Mouse (Mus musculus) naive thymus-derived CD4-positive, alpha-beta T cell, adult 2 months (primary cell): Measurements from ENCODE around the gene Klrb1c.
A peak's percentile ranks its signal among the peaks of the same experiment; 100 is the strongest.
"Not testable (repeated sequence)": the region's sequence is repeated elsewhere in the genome, so short reads cannot be mapped to it uniquely, and the experiment has no call there.

Experiments
- DNase-seq: peaks from one replicate; pipeline ENCODE4 v3.0.0-alpha.2; 2011; ENCODE audit warnings: low read depth

Gene Klrb1c

DNA sequence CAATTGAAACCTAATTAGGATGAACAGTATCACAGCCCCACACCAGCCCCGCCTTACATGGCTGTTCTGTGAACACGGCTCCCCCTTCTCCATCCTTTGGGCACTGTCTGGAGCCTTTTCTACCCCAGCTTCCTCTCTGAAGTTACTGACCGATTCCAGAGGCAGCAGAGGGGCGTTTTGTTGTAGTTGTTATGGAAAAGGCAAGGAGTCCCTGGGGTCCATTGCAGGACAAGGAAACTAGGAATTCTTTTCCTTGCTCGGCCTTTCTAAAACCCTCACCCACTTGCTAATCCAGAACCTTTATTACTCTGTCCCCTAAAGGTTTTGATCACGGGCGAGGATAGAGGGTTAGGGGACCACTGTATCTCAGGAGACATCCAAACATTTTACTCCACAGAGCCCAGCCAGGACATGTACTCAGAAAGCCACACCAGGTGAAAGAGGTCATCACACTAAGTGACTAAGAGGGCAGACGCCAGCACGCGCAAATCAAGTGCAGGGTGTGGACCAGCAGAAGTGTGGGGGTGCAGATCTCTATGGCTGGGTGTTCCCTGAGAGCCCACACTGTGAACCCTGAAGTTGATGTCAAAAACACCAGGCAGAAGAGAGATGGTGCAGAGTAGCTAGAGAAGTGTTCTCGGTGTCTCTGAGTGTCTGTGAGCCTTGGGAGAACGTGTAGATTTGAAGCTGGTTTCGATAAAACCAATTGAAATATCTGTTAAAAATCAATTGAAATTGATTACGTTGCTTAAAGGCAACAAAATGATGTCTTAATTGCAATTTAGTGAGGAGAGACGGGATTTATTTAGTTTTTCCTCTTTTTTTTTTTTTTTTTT lies 9.1 kb upstream of the Klrb1c start:
- peak; percentile 59 for DNase-seq

DNA sequence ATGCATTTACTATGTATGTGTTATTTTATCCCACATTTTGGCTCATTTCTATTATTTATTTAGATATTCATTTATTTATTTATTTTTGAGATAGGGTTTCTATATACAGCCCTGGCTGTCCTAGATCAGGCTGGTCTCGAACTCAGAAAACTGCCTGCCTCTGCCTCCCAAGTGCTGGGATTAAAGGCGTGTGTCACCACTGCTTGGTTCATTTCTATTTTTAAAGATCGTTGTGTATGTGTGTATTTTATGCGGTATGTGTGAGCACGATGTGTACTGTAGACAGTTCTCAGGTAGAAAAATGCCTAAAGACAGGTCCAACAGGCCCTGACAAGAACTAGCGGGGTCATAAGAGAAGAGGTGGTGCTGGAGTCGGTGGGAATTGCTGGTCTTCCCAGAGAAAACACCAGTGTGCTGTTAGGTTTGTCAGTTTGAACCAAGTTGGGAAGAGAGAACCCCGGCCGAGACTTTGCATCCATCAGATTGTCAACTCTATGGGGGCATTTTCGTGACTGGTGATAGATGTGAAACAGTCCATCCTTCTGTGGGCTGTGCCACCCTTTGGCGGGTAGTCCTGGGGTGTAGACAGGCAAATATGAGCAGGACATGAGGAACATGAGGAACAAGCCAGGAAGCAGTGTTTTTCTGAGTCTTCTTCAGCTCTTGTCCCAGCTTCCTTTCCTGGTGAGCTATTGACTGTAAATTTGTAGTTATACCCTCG lies 8.3 kb upstream of the Klrb1c start:
- no peak for DNase-seq

DNA sequence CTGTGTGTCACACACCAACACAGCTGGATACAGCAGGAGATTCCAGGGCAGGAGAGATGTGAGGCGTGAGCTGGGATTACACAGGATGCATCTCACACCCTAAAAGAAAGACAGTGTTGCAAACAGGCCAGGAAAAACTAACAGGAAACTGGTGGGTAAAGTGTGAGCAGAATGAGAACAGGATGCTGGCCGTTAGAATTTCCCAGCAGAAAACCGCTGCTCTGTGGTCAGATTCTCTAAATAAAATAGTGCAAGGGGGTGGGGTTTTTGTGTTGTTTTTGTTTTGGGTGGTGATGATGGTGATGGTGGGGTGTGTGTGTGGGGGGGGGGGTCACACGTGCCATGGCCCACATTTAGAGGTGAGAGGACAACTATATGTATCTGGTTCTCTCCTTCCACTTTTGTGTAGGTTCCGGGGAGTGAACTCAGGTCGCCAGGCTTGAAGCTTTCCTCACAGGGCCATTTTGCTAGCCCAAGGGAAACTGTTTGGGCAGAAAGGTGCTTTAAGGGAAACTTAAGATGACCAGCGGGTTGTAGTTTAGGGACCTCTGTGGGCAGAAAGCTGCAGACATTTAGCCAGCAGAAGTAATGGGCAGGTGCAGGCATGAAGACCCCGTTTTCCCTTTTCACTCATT lies 7.4 kb upstream of the Klrb1c start:
- peak; percentile 52 for DNase-seq

DNA sequence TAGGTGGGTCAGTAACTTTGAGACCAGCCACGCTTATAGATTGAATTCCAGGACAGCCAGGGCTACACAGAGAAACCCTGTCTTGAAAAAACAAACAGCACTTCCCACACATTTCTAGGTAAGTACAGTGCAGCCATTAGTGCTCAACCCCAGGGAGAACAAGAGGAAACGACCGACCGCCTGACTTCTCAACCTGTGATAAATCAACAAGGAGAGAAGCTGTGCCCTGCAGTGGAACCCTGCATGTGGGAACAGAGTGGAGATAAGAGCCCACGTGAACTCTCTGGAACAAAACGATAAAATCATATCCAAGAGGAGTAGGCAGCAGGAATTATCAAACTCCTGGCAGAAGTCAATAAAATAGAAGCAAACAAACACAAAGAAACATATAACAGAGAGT lies 4.7 kb upstream of the Klrb1c start:
- no peak for DNase-seq

DNA sequence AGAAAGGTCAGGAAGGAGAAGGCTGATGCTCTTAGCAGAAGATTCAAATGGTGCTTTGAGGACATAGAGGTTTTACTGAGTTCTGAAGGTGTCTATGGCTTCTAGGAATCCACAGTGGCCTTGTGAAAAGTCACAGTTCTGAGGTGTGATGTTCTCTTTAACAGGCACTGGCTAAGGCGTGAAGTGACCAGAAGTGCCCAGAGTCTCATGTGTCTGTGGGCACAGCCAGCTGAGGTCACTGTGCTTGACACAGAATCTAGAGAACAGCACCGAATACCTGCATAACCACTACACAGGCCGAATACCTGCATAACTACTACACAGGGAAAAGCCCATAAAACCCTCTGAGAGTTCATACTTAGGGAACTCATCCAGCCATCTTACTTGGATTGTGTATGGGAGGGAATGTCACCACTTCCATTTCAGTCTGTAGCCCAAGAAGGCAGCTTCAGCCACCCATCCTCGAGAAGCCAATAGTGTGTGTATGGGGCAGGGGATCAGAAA lies 1.5 kb upstream of the Klrb1c start:
- DNase-seq, result not testable (repeated sequence)

DNA sequence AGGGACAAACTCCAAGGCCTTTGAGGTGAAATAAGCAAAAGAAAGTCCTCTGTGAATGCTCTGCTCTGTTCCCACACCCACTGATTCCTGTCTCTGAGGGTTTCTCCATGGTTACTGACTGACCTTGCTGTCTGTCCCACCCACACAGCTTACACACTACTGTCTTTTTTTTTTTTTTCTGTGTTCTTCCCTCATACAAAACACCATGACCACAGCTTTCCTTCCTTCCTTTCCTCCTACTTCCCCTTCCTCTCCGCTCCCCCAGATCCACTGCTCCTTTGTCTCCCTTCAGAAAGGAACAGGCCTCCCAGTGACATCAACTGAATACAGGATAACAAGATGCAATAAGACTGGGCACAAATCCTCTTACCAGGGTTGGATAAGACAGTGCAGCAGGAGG lies 498 bp downstream of the Klrb1c start:
- no peak for DNase-seq

DNA sequence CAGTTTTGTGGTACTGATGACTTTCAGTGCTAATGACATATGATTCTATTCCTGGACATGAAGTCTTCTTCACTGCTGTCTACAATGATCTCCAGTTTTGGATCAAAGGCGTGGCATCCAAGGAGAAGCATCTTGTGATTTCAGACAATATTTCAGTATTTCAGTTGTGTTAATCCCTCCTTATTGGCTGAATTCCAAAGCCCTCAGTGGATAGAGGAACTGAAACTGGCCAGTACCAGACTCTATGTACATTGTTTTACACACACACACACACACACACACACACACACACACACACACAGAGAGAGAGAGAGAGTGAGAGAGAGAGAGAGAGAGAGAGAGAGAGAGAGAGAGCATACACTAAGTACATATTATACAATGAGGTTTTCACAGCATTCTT lies 2.6 kb downstream of the Klrb1c start:
- not testable (repeated sequence) for DNase-seq

DNA sequence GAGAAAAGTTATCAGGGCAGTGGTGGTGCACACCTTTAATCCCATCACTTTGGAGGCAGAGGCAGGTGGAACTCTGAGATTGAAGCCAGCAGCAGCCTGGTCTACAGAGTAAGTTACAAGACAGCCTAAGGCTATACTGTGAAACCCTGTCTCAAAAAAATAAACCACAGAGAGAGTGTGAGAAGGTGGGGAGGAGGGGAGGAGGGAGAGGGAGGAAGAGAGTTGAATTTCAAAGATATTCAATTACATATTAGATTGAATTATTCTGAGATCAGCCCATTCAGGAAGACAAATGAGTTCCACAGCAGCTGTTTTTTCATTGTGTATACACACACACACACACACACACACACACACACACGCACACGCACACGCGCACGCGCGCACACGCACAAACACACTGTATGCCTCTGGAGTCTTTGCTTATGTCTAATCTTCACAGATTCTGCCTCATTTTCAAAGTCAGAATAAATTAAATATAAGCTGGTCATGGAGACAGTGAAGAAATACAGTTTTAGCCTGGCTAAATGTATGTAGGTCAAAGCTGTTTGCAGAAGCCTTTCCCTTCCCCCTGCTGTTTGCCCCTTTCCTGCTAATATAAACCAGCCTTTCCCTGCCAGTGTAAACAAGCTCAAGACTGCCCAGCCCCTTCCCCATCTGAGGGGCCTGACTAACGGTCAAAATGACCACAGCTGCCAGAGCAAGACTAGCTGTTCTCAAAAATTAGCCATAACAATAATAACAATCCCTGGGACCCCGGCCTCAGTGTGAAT lies 19.3 kb downstream of the Klrb1c start:
- DNase-seq, result no peak

DNA sequence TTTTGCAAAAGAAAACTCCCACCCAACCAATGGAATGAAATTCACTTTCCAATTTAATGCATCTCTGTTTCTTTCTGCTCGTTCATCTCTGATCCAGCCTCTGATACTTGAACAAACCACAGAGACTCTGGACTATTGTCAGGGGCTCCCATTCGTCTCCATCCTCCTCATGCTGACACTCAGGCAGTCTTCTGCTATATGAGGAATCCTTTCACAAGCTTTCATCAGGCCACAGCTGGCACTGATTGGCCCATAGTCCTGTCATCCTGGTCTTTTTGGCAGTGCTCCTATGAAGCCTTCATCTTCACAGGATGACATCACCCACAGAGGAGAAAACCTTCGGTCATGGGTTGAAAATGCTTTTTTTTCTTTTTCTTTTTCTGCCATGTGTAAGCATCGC lies 21.0 kb downstream of the Klrb1c start:
- no peak for DNase-seq

DNA sequence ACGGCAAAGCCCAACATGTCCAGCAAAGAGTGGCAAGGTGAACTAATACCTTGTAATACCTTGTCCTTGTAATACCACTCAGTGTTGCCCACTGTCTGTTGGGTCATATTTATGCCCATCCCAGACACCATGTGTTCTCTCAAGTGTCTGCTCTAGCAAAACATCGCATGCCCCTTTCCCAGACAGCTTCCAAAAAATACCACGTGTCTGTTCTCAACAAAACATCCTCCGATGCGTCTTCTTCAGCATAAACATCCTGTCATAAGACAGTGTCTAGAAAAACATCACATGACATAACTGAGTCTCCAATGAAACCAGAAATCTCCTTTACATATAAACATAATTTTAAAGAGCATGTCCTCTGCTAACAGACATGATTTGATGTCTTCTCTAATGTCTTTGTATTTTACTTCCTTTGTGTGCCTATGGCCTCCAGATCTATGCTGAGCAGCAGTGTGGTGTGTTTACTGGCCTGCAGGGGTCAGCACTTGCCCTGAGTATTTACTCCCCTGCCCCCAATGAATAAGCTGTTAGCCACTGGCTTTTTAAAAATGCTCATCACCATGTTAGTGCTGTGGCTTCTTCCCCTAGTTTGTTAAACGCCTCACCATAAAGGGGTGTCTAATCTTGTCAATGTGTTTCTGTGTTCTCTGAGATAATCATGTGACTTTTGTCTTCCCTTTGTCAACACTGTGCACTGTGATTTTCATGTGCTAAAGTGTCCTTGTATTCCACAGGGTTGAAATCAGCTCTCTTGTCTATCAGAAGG lies 22.3 kb downstream of the Klrb1c start:
- peak; percentile 81 for DNase-seq

DNA sequence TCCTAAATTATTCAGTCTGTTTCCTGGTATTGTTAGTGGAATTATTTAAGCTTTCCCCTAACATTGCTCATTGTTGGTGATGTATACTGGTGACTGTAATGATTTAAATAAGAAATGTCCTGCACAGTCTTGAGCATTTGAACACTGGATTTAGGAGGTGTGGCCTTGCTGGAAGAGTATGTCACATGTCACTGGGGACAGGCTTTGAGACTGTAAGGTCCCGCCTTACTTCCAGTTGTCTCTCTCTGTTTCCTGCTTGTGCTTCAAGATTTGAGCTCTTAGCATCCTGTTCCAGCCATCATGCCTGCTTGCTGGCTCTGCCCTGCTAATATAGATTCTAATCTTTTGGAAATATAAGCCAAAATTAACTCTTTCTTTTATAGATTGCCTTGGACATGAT lies 23.8 kb downstream of the Klrb1c start:
- no peak for DNase-seq

DNA sequence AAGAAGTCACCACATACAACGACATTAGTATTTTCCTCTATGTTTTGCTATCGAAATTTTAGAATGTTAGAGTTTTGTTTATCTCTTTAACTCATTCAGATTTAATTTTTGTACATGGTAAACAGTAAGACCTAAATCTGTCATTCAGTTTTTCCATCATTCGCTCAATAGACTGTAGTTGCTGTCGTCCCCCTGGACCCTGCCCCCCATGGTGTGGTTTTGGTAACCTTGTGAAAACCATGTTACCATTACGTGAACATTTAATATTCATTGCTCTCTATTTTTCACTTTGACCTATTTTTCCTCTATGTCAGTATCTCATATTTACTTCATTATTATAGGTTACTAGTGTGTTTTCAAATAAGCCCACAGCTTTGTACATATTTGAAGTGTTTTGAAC lies 24.4 kb downstream of the Klrb1c start:
- DNase-seq, result no peak

DNA sequence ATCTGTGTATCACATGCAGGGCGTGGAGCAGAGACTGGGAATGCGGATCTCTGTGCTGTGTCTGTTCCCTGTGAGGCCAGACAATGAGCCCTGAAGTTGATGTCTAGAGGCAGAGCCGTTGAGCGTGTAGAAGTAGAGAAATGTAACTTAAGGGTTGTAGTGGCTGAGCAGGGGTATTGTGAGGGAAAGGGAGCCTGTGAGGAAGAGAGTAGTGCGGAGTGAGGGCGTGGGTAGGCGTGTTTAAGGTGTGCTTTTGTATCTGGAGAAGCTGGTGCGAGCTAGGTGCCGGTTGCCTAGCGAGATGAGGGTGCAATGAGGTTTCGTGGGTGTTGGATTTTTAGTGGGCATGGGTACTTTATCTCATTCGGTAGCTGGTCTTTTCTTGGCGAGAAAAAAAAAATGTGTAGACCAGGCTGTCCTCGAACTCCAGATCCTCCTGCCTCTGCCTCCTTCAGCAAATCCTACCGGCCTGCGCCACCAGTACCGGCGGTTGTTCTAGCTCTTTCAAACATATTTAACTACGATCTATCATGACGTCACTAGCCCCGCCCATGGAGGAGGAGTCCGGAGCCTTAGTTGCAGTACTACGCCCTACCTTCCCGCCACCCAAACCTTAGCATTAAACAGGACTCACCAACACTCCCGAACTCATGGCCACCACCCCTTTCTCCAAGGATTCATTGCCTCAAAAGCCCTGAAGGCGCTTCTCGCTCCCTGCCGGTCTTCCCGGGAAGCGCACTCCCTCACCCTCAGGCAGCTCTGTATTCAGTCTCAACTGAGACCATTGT lies 25.1 kb downstream of the Klrb1c start:
- peak; percentile 100 for DNase-seq

DNA sequence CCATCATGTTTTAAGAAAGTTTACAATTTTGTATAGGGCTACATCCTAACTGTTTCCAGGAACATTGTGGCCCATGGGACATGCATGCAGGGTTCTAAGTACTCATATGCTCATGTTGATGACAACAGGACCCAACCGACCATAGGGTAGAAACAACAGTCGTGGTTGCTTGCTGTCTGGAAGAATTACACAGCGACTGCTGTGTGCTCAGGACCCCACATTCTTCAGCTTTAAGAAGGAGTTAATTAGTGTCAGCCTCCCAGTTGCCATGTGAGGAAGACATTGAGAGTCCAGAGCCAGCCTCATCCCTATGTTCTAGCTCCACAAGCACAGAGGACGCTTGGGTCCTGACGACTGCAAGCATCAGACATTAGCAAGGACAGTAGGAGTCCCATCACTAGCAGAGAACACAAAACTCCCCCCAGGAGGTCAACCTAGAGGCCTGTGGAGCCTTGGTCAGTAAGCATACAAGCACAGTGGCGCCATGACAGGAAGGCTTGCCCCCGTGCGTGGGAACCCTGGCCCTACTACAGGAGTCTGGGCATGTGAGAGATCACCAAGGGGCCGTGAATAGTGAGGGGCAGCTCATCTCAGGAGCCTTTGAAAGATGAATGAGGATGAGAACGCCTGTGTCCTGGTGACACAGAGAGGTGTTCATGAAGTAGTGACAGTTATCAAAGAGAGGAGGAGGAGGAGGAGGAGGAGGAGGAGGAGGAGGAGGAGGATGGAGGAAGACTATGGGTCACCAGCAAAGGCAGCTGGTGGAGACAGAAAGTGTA lies 25.9 kb downstream of the Klrb1c start:
- DNase-seq, result not testable (repeated sequence)

DNA sequence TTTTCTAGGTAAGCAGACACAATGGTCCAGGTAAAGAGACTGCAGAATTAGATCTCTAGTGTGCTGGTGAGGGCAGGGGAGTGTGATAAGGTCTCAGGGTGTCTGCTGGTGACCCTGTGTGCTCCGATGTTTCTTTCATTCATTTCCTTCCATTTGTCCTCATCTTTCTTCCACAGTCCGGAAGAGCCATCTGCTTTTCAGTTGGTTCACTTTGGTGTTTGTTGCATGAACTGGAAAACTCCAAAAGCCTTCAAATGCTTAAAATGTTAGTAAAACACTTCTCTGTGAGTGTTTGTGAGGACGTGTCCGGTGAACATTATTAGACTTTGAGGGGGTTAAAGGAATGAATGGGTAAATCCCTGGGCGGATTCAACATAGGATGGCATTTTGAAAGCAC lies 27.9 kb downstream of the Klrb1c start:
- DNase-seq, result peak; percentile 57

DNA sequence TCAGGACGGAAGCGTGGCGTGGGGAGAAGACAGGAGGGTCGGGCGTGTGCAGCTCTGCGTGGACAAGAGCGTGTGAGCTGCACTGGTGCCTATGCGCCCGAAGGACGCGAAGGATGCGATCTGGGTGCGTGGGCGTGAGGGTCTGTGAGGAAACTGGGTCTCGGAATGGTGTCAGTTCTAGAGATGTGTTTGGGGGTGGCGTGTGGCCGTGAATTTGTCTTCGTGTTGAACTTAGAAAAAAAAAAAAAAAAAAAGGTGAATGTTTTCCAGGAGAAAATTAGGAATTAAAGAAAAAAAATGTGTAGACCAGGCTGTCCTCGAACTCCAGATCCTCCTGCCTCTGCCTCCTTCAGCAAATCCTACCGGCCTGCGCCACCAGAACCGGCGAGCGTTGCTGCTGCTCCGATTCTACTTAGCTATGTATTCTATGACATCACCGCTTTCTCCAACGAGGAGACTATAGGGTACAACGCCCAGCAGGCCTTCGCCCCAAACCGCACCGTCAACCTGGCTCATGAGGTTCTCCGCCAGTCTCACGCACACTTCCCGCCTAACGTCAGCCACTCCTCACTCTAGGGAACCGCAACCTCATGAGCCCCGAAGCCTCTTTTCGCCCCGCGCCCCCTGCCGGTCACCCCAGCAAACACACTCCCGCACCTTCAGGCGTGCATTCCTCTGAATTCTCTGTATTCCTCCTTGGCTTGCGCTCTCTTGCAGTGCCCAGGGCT lies 28.4 kb downstream of the Klrb1c start:
- DNase-seq, result peak; percentile 95

DNA sequence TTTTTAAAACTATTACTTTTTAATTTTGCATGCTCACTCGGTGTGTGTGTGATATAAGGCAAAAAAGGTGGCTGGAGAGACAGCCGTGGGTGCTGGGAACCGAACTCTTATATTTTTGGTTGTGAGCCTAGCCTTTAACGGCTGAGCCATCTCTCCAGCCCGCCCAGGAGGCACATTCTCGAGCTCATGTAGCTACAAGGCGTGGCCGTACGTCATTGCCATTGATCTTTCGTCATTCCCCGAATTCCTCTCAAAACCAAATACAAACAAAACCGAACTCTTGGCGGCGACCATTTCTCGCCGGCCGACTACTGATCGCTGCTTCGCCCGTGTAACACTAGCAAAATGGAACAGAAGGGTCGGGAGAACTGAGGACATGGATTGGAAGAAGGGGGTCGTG lies 29.0 kb downstream of the Klrb1c start:
- DNase-seq, result peak; percentile 96

DNA sequence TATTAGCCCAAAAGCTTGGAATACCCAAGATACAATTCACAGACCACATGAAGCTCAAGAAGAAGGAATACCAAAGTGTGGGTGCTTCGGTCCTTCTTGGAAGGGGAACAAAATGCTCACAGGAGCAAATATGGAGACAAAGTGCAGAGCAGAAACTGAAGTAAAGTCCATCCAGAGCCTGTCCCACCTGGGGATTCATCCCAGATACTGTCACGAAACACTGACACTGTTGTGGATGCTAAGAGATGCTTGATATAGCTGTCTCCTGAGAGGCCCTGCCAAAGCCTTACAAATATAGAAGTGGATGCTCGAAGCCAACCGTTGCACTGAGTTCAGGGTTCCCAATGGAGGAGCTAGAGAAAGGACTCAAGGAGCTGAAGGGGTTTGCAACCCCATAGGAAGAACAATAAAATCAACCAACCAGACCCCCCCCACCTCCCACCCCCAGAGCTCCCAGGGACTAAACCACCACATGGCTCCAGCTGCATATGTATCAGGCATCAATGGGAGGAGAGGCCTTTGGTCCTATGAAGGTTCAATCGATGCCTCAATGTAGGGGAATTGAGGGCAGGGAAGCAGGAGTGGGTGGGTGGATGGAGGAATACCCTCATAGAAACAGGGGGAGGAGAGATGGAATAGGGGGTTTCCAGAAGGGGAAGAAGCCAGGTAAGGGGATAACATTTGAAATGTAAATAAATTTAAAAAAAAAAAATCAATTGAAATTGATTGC lies 29.6 kb downstream of the Klrb1c start:
- DNase-seq, result peak; percentile 18
